Mouse (Mus musculus) urinary bladder, postnatal 10 days (tissue): ENCODE results near the gene Supt6.
"Not testable (repeated sequence)": the region's sequence is repeated elsewhere in the genome, so short reads cannot be mapped to it uniquely, and the experiment has no call there.

ENCODE experiments used
- DNase-seq: peaks from one replicate; pipeline ENCODE4 v3.0.0; 2022; ENCODE audit warnings: low spot score

Supt6 gene

GRCm38 (mm10) chr11:78245627-78246317 lies at the start of gene Supt6, which contains the start of gene Sdf2:
Supt6 (minus strand) TSS chr11:78245987.
Sdf2 (plus strand) TSS chr11:78245746.
- peak; percentile 44 for DNase-seq

- DNase-seq, result no peak
These were observed 48.8 kb upstream of the Supt6 start for GRCm38 (mm10) chr11:78294585-78294984.

GRCm38 (mm10) chr11:78290654-78291053 lies 44.9 kb upstream of the Supt6 start, which contains the start of gene BC030499:
BC030499 (plus strand) TSS chr11:78290841.
- no peak for DNase-seq

GRCm38 (mm10) chr11:78289146-78289763 lies 43.5 kb upstream of the Supt6 start:
- no peak for DNase-seq

GRCm38 (mm10) chr11:78279586-78279985 lies 33.8 kb upstream of the Supt6 start:
- no peak for DNase-seq

GRCm38 (mm10) chr11:78278853-78279252 lies 33.1 kb upstream of the Supt6 start:
- no peak for DNase-seq

- not testable (repeated sequence) for DNase-seq
These were observed 30.4 kb upstream of the Supt6 start for GRCm38 (mm10) chr11:78276169-78276568.

GRCm38 (mm10) chr11:78275596-78275995 lies 29.8 kb upstream of the Supt6 start:
- DNase-seq, result no peak

GRCm38 (mm10) chr11:78271986-78272385 lies 26.2 kb upstream of the Supt6 start:
- DNase-seq, result no peak

- DNase-seq, result no peak
These were observed 19.8 kb upstream of the Supt6 start for GRCm38 (mm10) chr11:78265571-78265970.

GRCm38 (mm10) chr11:78262550-78262949 lies 16.8 kb upstream of the Supt6 start:
- DNase-seq, result no peak

GRCm38 (mm10) chr11:78261380-78262352 lies 15.9 kb upstream of the Supt6 start, which contains the start of gene 2610507B11Rik:
2610507B11Rik (plus strand) TSS chr11:78261752.
- peak; percentile 69 for DNase-seq

GRCm38 (mm10) chr11:78260489-78261258 lies 14.9 kb upstream of the Supt6 start:
- no peak for DNase-seq

GRCm38 (mm10) chr11:78256618-78257017 lies 10.8 kb upstream of the Supt6 start:
- no peak for DNase-seq

GRCm38 (mm10) chr11:78247727-78248140 lies 1.9 kb upstream of the Supt6 start:
- no peak for DNase-seq

GRCm38 (mm10) chr11:78247012-78247348 lies 1.2 kb upstream of the Supt6 start:
- DNase-seq, result no peak

- DNase-seq, result no peak
These were observed 678 bp upstream of the Supt6 start for GRCm38 (mm10) chr11:78246318-78247011.

- DNase-seq, result no peak
These were observed 543 bp downstream of the Supt6 start for GRCm38 (mm10) chr11:78245261-78245626.

- DNase-seq, result no peak
These were observed 5.5 kb downstream of the Supt6 start for GRCm38 (mm10) chr11:78240193-78240857.

- DNase-seq, result no peak
These were observed 14.3 kb downstream of the Supt6 start for GRCm38 (mm10) chr11:78231518-78231917.
